Mouse (Mus musculus): ENCODE measurements around the gene Tas2r122.
"Not testable (repeated sequence)": the region's sequence is repeated elsewhere in the genome, so short reads cannot be mapped to it uniquely, and the experiment has no call there.

DNA sequence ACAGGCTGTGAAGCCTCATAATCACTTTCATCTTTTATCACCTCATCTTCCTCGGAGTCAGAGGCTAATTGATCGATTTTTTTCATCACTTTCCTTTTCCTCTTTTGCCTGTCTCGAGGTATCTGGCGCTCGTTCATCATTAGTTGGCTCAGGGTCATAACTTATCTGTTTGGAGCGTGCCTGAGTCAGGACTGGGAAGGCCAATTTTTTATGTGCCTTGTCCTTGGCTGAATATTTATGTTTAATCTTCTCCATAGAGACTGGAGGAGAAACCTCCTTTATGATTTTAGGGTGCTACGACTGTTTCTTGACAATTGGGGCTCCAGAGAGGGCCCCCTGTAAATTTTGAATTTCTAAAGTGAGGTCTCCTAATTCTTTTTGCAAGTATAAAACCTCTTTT, 20.1 kb downstream of the Tas2r122 start:
- TF ChIP-seq CTCF, EP300 (IDR thresholded peaks at IDR 0.05): not testable (repeated sequence)
